Mouse (Mus musculus) kidney, adult 10 weeks (tissue): Measurements from ENCODE around the gene Vmn1r203. TPM values are rescaled to one million over a fixed set of nuclear protein-coding genes. Genes with fewer than 3 reads are reported as not detected.

Experiments used
- polyA plus RNA-seq: library from polyadenylated mRNA; stranded (reverse); fragments of 350-450 nt; fragmentation: Illumina TruSeq; extraction: RNeasy Lipid Tissue Mini Kit (QIAGEN cat#74804); gene quantifications from one replicate; pipeline ENCODE4 v1.2.3, GENCODE M21; 2014; ENCODE audit warnings: low read depth, low replicate concordance

Vmn1r203 gene
- not detected for polyA plus RNA-seq

DNA sequence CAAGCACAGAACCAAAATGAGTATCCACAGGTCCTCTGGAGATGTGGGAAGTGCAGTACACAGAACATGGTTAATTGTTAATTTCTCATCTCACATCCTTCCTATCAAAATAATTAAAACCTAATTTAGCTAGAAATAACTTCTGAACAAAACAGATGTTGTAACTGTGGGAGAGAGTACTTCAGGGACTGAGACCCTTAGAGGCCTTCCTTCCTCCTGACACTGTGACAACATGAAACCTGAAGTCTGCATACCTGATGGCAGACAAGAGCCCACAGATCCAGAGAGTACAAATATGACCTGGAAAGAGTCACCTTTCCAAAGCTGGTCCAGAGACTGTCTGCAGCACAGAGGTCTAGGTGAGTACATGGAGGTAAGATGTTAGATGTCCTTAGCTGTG lies at the start of gene Vmn1r203:
Vmn1r203 (plus strand) TSS at position 301 of the 400 bp plus-strand sequence.

DNA sequence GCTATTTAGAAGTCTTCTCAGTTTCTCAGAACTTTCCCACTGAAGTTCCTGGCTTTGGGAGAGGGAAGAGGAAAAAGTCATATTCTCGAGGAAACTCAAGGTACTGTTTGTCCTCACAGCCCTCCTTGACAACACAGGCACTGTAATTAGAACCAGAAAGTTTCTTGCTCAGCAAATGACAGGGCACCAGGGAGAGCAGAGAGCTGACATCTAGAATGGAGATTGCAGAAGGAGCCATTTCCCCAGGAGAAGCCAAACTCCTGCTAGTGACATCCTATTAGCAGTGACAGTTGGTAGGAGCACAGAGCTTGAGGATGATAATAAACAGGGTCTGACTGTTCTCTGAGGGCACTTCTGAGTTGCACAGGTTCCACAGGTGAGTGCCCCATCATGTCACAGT lies 46.3 kb upstream of the Vmn1r203 start, which contains the start of gene Vmn1r201:
Vmn1r201 (plus strand) TSS at position 301 of the 400 bp plus-strand sequence.

DNA sequence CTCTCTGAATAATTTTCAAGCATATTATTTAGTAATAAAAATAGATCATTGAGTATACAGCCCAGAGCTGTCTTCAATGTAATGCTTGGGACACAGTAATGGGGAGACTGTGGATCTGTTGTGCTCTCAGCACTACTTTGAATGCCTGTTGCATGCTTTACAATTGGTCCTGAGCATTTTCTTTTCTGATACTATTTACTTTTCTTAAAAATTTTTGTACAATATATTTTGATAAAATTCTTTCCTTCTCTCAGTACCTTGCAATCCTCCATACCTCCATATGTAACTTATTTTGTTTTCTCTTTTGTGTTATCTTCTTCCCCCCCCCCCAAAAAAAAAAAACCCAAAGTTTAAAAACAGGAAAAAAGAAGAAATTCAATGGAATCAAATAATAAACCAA lies 12.6 kb upstream of the Vmn1r203 start, which contains the start of gene Vmn1r202:
Vmn1r202 (minus strand) TSS at position 101 of the 400 bp plus-strand sequence.

DNA sequence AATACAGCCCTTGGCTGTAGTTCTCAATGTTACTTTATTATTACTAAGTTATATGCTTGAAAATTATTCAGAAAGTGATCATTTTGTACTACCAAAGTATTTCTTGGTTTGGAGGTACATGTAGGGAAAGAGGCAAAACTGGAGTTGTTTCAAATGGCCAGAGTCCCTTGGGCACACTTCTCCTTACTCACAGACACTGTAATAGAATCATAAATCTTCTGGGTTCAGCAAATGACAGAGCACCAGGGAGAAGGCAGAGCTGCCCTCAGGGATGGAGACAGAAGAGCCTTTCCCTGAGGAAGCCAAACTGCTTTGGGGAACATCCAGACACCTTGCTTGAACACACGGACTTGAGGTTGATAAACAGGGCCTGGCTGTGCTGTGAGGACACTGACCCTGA lies 35.0 kb downstream of the Vmn1r203 start, which contains the start of gene Vmn1r204:
Vmn1r204 (plus strand) TSS at position 301 of the 400 bp plus-strand sequence.

Other genes with a start within 250 kb of the Vmn1r203 start
- not detected for gene Vmn1r195, start 247.6 kb upstream of the Vmn1r203 start, polyA plus RNA-seq
- gene Vmn1r196, start 228.2 kb upstream of the Vmn1r203 start, polyA plus RNA-seq, result not detected
- gene Vmn1r197, start 193.5 kb upstream of the Vmn1r203 start, polyA plus RNA-seq, result not detected
- gene Vmn1r198, start 167.8 kb upstream of the Vmn1r203 start, polyA plus RNA-seq, result not detected
- not detected for gene Vmn1r199, start 138.3 kb upstream of the Vmn1r203 start, polyA plus RNA-seq
- not detected for gene Vmn1r200, start 127.7 kb upstream of the Vmn1r203 start, polyA plus RNA-seq
- not detected for gene Vmn1r201, start 46.2 kb upstream of the Vmn1r203 start, polyA plus RNA-seq
- not detected for gene Vmn1r202, start 12.7 kb upstream of the Vmn1r203 start, polyA plus RNA-seq
- not detected for gene Vmn1r204, start 35.1 kb downstream of the Vmn1r203 start, polyA plus RNA-seq
- not detected for gene Vmn1r205, start 74.9 kb downstream of the Vmn1r203 start, polyA plus RNA-seq
- gene Vmn1r206, start 106.1 kb downstream of the Vmn1r203 start, polyA plus RNA-seq, result not detected
- gene Vmn1r207-ps, start 211.5 kb downstream of the Vmn1r203 start, polyA plus RNA-seq, result not detected